Mouse (Mus musculus) spleen, adult 2 months (tissue): ENCODE measurements around the gene Galnt12. TPM values are rescaled to one million over a fixed set of nuclear protein-coding genes. Genes with fewer than 3 reads are reported as not detected.

ENCODE experiments used
- DNase-seq, 2 experiments: peaks; one replicate each; pipeline versions ENCODE4 v3.0.0 to v3.0.0-alpha.2; 2012 to 2021; ENCODE audit warnings: low spot score in 2 of 2, low read depth in 1 of 2
- H3K27ac ChIP-seq: fragments of 200-500 bp; 2 replicates; pipeline ENCODE4 v1.5.1; 2012; ENCODE audit warnings: low read length, inconsistent platforms; ENCODE audit not compliant: insufficient read depth
- H3K27me3 ChIP-seq: fragments of 200-500 bp; 2 replicates; pipeline ENCODE4 v1.6.1; 2012; ENCODE audit warnings: mild to moderate bottlenecking, moderate library complexity, low read length, inconsistent platforms; ENCODE audit not compliant: control insufficient read depth, insufficient read depth
- H3K36me3 ChIP-seq: fragments of 200-500 bp; 2 replicates; pipeline ENCODE4 v1.6.1; 2012; ENCODE audit warnings: mild to moderate bottlenecking, low read length, inconsistent platforms; ENCODE audit not compliant: control insufficient read depth, insufficient read depth
- H3K4me1 ChIP-seq: fragments of 200-500 bp; 2 replicates; pipeline ENCODE4 v1.6.1; 2011; ENCODE audit warnings: inconsistent platforms; ENCODE audit not compliant: control insufficient read depth, insufficient read depth, insufficient read length
- H3K4me3 ChIP-seq: fragments of 200-500 bp; 2 replicates; pipeline ENCODE4 v1.5.1; 2011; ENCODE audit warnings: mild to moderate bottlenecking, inconsistent platforms; ENCODE audit not compliant: insufficient read depth, insufficient read length; ENCODE audit errors: extremely low read depth
- CTCF ChIP-seq: fragments of 200-500 bp; IDR thresholded peaks from 2 replicates; pipeline ENCODE4 v1.5.1; 2011; ENCODE audit warnings: mild to moderate bottlenecking, inconsistent platforms; ENCODE audit not compliant: insufficient read depth, insufficient read length, insufficient replicate concordance; ENCODE audit errors: extremely low read depth
- POLR2A ChIP-seq: fragments of 200-500 bp; IDR thresholded peaks from 2 replicates; pipeline ENCODE4 v1.6.1; 2011; ENCODE audit warnings: low read depth, low read length, inconsistent platforms
- WGBS: fragments of 180-500 bp; shearing (Covaris S2); methylation state at CpG from one replicate; pipeline ENCODE4 v1.1.7; 2018; 5-methylcytosine and 5-hydroxymethylcytosine counted together
- polyA plus RNA-seq: library from polyadenylated mRNA; depleted of rRNA; stranded (reverse); fragments of >200 nt; gene quantifications from 2 replicates; pipeline ENCODE4 v1.2.3, GENCODE M21; 2012; rRNA removed

Gene Galnt12
- polyA plus RNA-seq: 11.9 and 13.7 TPM in 2 replicates

DNA sequence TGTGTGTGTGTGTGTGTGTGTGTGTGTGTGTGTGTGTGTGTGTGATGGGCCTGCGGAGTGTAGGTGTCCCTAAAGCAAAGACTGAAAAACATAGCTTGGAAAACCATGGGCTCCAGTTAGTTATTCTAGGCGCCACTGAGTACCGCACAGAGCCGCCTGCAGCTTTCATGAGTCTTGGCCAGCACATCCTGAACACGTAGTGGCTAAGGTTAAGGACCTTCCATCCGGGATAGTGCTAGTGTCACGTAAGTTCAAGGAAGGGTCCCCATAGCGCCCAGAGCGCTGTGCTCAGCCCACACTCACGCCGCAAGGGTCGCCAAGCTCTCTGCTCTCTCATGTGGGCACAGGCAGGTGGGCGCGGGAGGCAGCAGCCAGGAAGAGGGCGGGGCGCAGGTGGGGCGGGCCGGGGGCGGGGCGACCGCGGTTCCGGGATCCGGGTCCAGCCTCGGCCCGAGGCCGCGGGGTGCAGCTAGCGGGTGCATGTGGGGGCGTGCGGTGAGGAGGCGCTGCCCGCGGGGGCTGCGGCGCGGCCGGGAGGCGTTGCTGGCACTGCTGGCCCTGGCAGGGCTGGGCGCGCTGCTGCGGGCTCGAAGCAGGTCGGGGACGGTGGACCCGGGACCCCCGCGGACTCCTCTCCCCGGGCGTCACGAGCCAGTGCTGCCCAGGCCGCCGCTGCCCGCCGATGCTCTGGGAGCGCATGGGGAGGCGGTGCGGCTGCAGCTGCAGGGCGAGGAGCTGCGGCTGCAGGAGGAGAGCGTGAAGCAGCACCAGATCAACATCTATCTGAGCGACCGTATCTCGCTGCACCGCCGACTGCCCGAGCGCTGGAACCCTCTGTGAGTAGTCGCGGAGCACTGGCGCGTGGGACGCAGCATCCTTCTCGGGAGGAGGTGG, at the start of gene Galnt12:
Gene Galnt12 (plus strand): TSS at position 417 of the 894 bp plus-strand sequence.
- Histone ChIP-seq H3K27ac (peak within 1 kb of the TSS; percentile 11; the same call in 1 of the 2 replicates), H3K4me3 (peak within 1 kb of the TSS; percentile 75), H3K27me3 (no peaks in the 10 kb centered on the region), H3K4me1 (peaks cover 5% of the 10 kb centered on the region), H3K36me3 (no peaks in the 10 kb centered on the region)
- TF ChIP-seq CTCF (no peak), POLR2A (peak; percentile 29; the same call in 1 of the 2 replicates)
- DNase-seq: peak in 1 of 2 experiments; percentile 38
- 3% methylated on average over 71 of the region's 74 CpGs for WGBS

DNA sequence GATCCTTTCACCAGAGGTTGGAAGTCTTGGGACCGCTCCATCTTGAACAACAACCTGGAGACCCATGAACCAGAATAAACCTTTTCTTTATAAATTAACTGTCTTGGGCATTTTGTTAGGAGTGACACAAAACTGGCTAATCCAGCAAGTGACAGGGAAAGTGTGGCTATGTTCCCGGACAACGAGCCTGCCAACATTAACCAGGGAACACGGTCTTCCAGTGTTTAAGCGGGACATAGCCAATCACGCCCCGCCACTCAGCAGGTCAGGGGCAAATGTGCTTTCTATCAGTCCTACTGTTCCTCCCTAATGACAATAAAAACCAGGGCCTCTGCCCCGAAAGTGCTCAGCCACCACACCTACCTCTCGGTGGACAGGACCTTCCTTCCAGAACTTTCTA, 47.8 kb upstream of the Galnt12 start:
- H3K27ac ChIP-seq: no peak overlapping the region
- TF ChIP-seq CTCF (no peak), POLR2A (no peak)
- no peak for DNase-seq
- no peaks in the 10 kb centered on the region for H3K4me1 ChIP-seq
- H3K27me3 ChIP-seq: no peaks in the 10 kb centered on the region
- no peak overlapping the region for H3K4me3 ChIP-seq
- WGBS: 94% methylated on average over 9 of the region's 9 CpGs
- H3K36me3 ChIP-seq: no peaks in the 10 kb centered on the region

- Histone ChIP-seq H3K36me3 (no peaks in the 10 kb centered on the region), H3K4me1 (no peaks in the 10 kb centered on the region), H3K27ac (no peak overlapping the region), H3K27me3 (no peaks in the 10 kb centered on the region), H3K4me3 (no peak overlapping the region)
- no peak for DNase-seq
- 93% methylated on average over 6 of the region's 6 CpGs for WGBS
- TF ChIP-seq CTCF: no peak
- no peak for TF ChIP-seq POLR2A
These were observed 44.7 kb upstream of the Galnt12 start for GRCm38 (mm10) chr4:47046974-47047373.

- no peaks in the 10 kb centered on the region for H3K27me3 ChIP-seq
- no peaks in the 10 kb centered on the region for H3K36me3 ChIP-seq
- H3K4me1 ChIP-seq: no peaks in the 10 kb centered on the region
- H3K27ac ChIP-seq: no peak overlapping the region
- DNase-seq: no peak
- 85% methylated on average over 4 of the region's 4 CpGs for WGBS
- TF ChIP-seq POLR2A (no peak), CTCF (no peak)
- H3K4me3 ChIP-seq: no peak overlapping the region
These were observed 43.9 kb upstream of the Galnt12 start for GRCm38 (mm10) chr4:47047765-47048164.

GRCm38 (mm10) chr4:47049216-47049615, 42.5 kb upstream of the Galnt12 start:
- TF ChIP-seq POLR2A: no peak
- TF ChIP-seq CTCF: no peak
- no peaks in the 10 kb centered on the region for H3K36me3 ChIP-seq
- no peaks in the 10 kb centered on the region for H3K4me1 ChIP-seq
- no peak for DNase-seq
- no peak overlapping the region for H3K27ac ChIP-seq
- no peak overlapping the region for H3K4me3 ChIP-seq
- WGBS: 92% methylated on average over 16 of the region's 16 CpGs
- H3K27me3 ChIP-seq: no peaks in the 10 kb centered on the region

- peak in 1 of 2 experiments; percentile 66 for DNase-seq
- no peak overlapping the region for H3K27ac ChIP-seq
- no peak overlapping the region for H3K4me3 ChIP-seq
- TF ChIP-seq CTCF (peak; percentile 87; the same call in 1 of the 2 replicates), POLR2A (no peak)
- no peaks in the 10 kb centered on the region for H3K4me1 ChIP-seq
- 0% methylated on average over 1 of the region's 1 CpGs for WGBS
- H3K36me3 ChIP-seq: no peaks in the 10 kb centered on the region
- no peaks in the 10 kb centered on the region for H3K27me3 ChIP-seq
These were observed 41.5 kb upstream of the Galnt12 start for GRCm38 (mm10) chr4:47050167-47050566.
